Mouse (Mus musculus) left cerebral cortex, adult 18-20 months (tissue): Measurements from ENCODE around the gene Klrb1a. TPM values are rescaled to one million over a fixed set of nuclear protein-coding genes. Genes with fewer than 3 reads are reported as not detected.
"Not testable (repeated sequence)": the region's sequence is repeated elsewhere in the genome, so short reads cannot be mapped to it uniquely, and the experiment has no call there.

Source experiments
- DNase-seq, 2 experiments: peaks; one replicate each; pipeline ENCODE4 v3.0.0; 2021 to 2022; ENCODE audit warnings: low spot score in 2 of 2, mixed read lengths in 1 of 2
- long read RNA-seq, 2 experiments: library from polyadenylated mRNA; stranded (forward); transcript quantifications; one replicate each; pipeline ENCODE4 v2.0.0; 2021
- total RNA-seq, 2 experiments: library from RNA; stranded (reverse); gene quantifications; 2 replicates each; pipeline ENCODE4 v1.2.3; 2021

Gene Klrb1a
- total RNA-seq = not detected
- long read RNA-seq, experiment 1 = 0 reads
- long read RNA-seq, experiment 2, partial matches to known transcripts = 0 of 1 reads
- long read RNA-seq, experiment 2, other reads (novel, unspliced or antisense) = 1 of 1 reads

GRCm38 (mm10) chr6:128623433-128623832 lies at the start of gene Klrb1a:
Gene Klrb1a (minus strand): TSS chr6:128623533.
- not testable (repeated sequence) for DNase-seq

GRCm38 (mm10) chr6:128669936-128670335 lies 46.6 kb upstream of the Klrb1a start:
- no peak for DNase-seq

- no peak for DNase-seq
Observed at GRCm38 (mm10) chr6:128662206-128662605, 38.9 kb upstream of the Klrb1a start, which contains the start of gene Clec2h. Gene Clec2h (plus strand): TSS chr6:128662385.

- DNase-seq = no peak
Observed at GRCm38 (mm10) chr6:128661249-128661648, 37.9 kb upstream of the Klrb1a start.

GRCm38 (mm10) chr6:128652938-128653337 lies 29.6 kb upstream of the Klrb1a start:
- no peak for DNase-seq

GRCm38 (mm10) chr6:128650827-128651226 lies 27.5 kb upstream of the Klrb1a start:
- DNase-seq = not testable (repeated sequence)

GRCm38 (mm10) chr6:128650187-128650586 lies 26.9 kb upstream of the Klrb1a start:
- DNase-seq = no peak

GRCm38 (mm10) chr6:128649681-128650080 lies 26.3 kb upstream of the Klrb1a start:
- no peak for DNase-seq

- not testable (repeated sequence) for DNase-seq
Observed at GRCm38 (mm10) chr6:128645708-128646107, 22.4 kb upstream of the Klrb1a start.

- DNase-seq = not testable (repeated sequence)
Observed at GRCm38 (mm10) chr6:128644694-128645093, 21.4 kb upstream of the Klrb1a start.

- no peak for DNase-seq
Observed at GRCm38 (mm10) chr6:128643999-128644398, 20.7 kb upstream of the Klrb1a start.

GRCm38 (mm10) chr6:128641116-128641716 lies 17.9 kb upstream of the Klrb1a start:
- no peak for DNase-seq

- DNase-seq = no peak
Observed at GRCm38 (mm10) chr6:128640673-128641072, 17.3 kb upstream of the Klrb1a start.

- DNase-seq = not testable (repeated sequence)
Observed at GRCm38 (mm10) chr6:128630912-128631905, 7.9 kb upstream of the Klrb1a start.

- peak; percentile 56 for DNase-seq
Observed at GRCm38 (mm10) chr6:128629771-128630739, 6.7 kb upstream of the Klrb1a start.

- not testable (repeated sequence) for DNase-seq
Observed at GRCm38 (mm10) chr6:128625246-128625645, 1.9 kb upstream of the Klrb1a start.

- DNase-seq = peak; percentile 17 to 49
Observed at GRCm38 (mm10) chr6:128624425-128624824, 1.1 kb upstream of the Klrb1a start.

- no peak for DNase-seq
Observed at GRCm38 (mm10) chr6:128622733-128623132, 600 bp downstream of the Klrb1a start.

- DNase-seq = no peak
Observed at GRCm38 (mm10) chr6:128606350-128606749, 17.0 kb downstream of the Klrb1a start.

GRCm38 (mm10) chr6:128604512-128604911 lies 18.8 kb downstream of the Klrb1a start:
- DNase-seq = no peak
